Mouse (Mus musculus): ENCODE data around the gene Fem1a.

GRCm38 (mm10) chr17:56269153-56269630, 12.6 kb downstream of the Fem1a start:
- TF ChIP-seq POLR2A (IDR thresholded peaks at IDR 0.05; ENCODE audit: control insufficient read depth, extremely low read depth, insufficient read depth, low read length, poor library complexity) (no peak), CTCF (IDR thresholded peaks at IDR 0.05; ENCODE audit: borderline replicate concordance, control insufficient read depth, extremely low read depth, insufficient read depth, low read length, poor library complexity) (no peak)
